Mouse (Mus musculus) layer of hippocampus, adult 2 months (tissue): ENCODE measurements at regions not wholly inside any gene's neighbourhood (a gene's known extent, or its start where the extent isn't known, plus 50 kb on each side); places are given as distances from the start of the nearest gene placed in this dataset.

ENCODE experiments used
- DNase-seq, 2 experiments: peaks; one replicate each; pipeline ENCODE4 v3.0.0; 2022; ENCODE audit warnings: low spot score in 2 of 2
- H3K27ac ChIP-seq: fragments of 200-600 bp; 2 replicates; pipeline ENCODE4 v1.8.1; 2022
- H3K4me3 ChIP-seq: fragments of 200-600 bp; 2 replicates; pipeline ENCODE4 v1.8.1; 2022; ENCODE audit warnings: mild to moderate bottlenecking
- CTCF ChIP-seq: fragments of 200-600 bp; conservative IDR thresholded peaks from 2 replicates; pipeline ENCODE4 v1.8.1; 2022; ENCODE audit warnings: antibody characterized with exemption, mild to moderate bottlenecking, moderate library complexity

DNA sequence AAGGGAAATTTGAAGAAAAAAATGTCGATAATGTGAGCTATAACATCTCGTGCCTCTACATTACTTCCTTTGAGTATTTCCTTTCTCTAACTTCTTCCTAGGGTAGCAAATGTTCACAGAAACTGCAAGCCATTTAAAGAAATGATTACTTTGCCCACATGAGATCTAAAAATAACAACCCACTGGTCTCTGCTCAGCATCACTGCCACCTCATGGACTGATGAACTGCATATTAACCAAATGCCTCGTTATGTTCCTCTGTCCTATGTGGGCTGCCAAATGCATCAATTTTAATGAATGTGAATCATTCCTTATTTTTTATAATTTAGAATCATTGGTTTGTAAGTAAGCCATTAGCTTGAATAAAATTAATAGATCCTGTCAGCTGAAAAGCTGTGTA is 590.0 kb upstream of the Nr3c2 start:
- 0 out of 2 replicates have a peak, but pooled peaks have one; percentile 19 for TF ChIP-seq CTCF
- Histone ChIP-seq H3K4me3 (no peak overlapping the region), H3K27ac (no peak overlapping the region)
- peak in 1 of 2 experiments; percentile 7 for DNase-seq

- DNase-seq: no peak
- Histone ChIP-seq H3K27ac (no peak overlapping the region), H3K4me3 (no peak overlapping the region)
- TF ChIP-seq CTCF: peak; percentile 56
These were observed 570.7 kb upstream of the Nr3c2 start for GRCm38 (mm10) chr8:76328540-76328939.

DNA sequence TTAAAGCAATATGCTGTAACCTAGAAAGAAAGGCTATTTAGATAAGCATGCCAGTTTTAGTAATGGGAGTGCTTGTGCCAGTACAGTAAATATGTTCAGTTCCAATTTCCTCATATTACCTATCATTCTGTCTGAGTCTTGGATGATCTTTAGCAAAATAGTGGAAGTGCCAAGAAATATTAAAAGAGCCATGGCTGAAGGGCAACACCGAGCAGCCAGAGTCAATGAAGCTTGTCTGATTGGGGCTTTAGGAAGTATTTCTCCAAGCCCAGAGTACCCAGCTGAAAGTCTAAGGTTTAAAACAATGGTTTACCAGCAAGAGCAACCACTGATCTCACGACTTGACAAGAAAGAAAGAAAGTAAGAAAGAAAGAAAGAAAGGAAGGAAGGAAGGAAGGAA is 556.2 kb upstream of the Nr3c2 start:
- peak overlapping the region; percentile 61; the same call in 1 of the 2 replicates for H3K27ac ChIP-seq
- TF ChIP-seq CTCF: no peak
- no peak overlapping the region for H3K4me3 ChIP-seq
- DNase-seq: no peak

- H3K4me3 ChIP-seq: no peak overlapping the region
- TF ChIP-seq CTCF: no peak
- peak overlapping the region; percentile 74 for H3K27ac ChIP-seq
- DNase-seq: peak; percentile 50 to 59
These were observed 553.1 kb upstream of the Nr3c2 start for GRCm38 (mm10) chr8:76346150-76346549.

DNA sequence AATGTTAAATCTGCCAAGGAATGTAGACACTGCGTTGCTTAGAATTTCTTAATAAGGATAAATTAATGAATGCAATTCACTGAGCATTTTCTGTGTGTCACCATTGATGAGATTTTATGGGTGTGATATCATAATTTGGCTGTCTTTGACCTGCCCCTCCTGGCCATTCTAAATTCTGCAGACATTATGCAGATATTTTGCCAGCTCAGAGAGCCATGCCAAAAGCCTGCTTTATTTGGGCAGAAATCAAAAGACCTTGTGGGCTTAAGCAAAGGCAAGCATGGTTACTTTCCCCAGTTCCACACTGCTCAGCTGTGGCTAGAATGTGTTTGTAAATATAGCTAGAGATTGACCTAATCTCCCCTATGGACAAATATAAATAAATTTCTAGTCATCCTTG is 552.4 kb upstream of the Nr3c2 start:
- peak overlapping the region; percentile 74 for H3K27ac ChIP-seq
- no peak overlapping the region for H3K4me3 ChIP-seq
- DNase-seq: no peak
- peak; percentile 40 for TF ChIP-seq CTCF

GRCm38 (mm10) chr8:76374314-76374713 is 524.9 kb upstream of the Nr3c2 start:
- no peak for TF ChIP-seq CTCF
- H3K4me3 ChIP-seq: no peak overlapping the region
- H3K27ac ChIP-seq: no peak overlapping the region
- no peak for DNase-seq

GRCm38 (mm10) chr8:76377711-76378110 is 521.5 kb upstream of the Nr3c2 start:
- Histone ChIP-seq H3K4me3 (no peak overlapping the region), H3K27ac (peak overlapping the region; percentile 80)
- TF ChIP-seq CTCF: no peak
- peak; percentile 47 to 76 for DNase-seq

- Histone ChIP-seq H3K4me3 (no peak overlapping the region), H3K27ac (peak overlapping the region; percentile 84; the same call in 1 of the 2 replicates)
- DNase-seq: no peak
- TF ChIP-seq CTCF: no peak
These were observed 517.6 kb upstream of the Nr3c2 start for GRCm38 (mm10) chr8:76381643-76382042.

DNA sequence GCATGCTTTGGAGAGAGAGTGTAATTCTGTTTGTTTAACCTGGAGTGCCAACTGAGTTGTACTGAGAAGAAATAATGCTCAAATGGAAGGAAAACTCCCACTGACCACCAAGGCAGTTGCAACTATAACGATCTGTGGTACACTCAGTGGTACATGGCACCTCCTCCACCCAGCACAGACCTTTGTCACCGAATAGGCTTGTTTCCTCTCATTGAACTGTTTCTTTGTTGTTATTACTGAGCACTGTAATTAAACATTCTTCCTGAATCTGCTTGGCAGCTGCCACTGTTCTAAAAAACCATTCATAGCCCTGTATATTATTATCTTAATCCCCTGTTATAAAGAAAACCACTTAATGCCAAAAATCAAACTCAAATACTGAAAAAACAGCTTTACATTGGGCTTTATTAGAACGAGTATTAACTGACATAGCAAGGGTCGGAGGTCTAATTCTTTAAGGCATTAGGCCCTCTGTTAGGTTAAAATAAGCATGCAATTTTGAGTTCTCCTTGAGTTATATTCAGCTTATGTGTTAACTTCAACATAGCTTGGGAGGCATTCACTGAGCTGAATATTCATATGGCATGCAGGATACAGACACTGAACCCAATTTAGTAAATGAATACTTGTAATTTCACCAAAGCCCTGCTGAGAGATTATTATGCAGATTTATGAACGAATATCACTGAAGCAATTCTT is 515.5 kb upstream of the Nr3c2 start:
- no peak for TF ChIP-seq CTCF
- peak overlapping the region; percentile 84 for H3K27ac ChIP-seq

GRCm38 (mm10) chr8:76384282-76384637 is 515.0 kb upstream of the Nr3c2 start:
- peak in 1 of 2 experiments; percentile 35 for DNase-seq
- Histone ChIP-seq H3K27ac (peak overlapping the region; percentile 84), H3K4me3 (no peak overlapping the region)
- TF ChIP-seq CTCF: no peak

More for the DNA sequence above, 515.5 kb upstream of the Nr3c2 start:
- H3K4me3 ChIP-seq: no peak overlapping the region
- peak in 1 of 2 experiments; percentile 23 for DNase-seq

GRCm38 (mm10) chr8:76392004-76392403 is 507.2 kb upstream of the Nr3c2 start:
- TF ChIP-seq CTCF: no peak
- Histone ChIP-seq H3K27ac (no peak overlapping the region), H3K4me3 (no peak overlapping the region)
- DNase-seq: no peak

DNA sequence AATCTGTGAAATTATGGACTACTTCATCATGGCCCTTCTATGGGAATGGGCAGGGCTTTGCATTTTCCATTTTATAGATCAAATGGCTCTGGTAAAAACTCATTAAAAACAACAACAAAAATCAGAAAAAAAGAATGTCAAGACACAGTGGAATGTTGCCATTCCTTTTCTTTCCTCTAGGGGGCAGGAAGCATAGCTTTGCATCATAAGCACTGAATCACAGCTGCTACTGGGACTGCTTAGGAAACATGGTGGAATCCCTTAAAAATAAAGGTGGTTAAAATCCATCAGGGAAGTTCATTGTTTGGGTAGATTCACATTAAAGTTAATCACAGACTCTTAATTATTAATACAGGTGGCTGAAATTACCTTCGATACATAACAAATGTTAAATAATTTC is 476.8 kb upstream of the Nr3c2 start:
- Histone ChIP-seq H3K27ac (no peak overlapping the region), H3K4me3 (no peak overlapping the region)
- peak; percentile 65 for TF ChIP-seq CTCF
- no peak for DNase-seq

- DNase-seq: no peak
- Histone ChIP-seq H3K4me3 (no peak overlapping the region), H3K27ac (no peak overlapping the region)
- no peak for TF ChIP-seq CTCF
These were observed 476.2 kb upstream of the Nr3c2 start for GRCm38 (mm10) chr8:76422861-76423532.

DNA sequence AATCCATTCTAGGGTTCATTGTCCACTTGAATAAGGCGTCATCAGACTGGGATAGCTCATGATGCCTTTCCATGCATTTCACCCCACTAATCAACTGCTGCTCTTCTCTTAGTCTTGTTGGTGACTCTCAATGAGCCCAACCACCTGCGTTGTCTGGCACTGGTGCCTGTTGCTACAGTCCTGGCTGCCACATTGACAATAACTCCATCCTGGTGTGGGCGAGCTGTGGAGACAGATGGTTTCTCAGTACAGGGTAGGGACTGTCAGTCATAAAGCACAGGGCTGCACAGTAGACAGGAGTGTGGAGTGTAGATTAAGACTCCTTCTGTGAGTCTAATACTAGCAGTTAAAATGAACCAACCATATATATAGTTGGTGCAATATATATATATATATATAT is 469.4 kb upstream of the Nr3c2 start:
- peak overlapping the region; percentile 46; the same call in 1 of the 2 replicates for H3K27ac ChIP-seq
- no peak overlapping the region for H3K4me3 ChIP-seq
- DNase-seq: peak; percentile 67 to 82
- no peak for TF ChIP-seq CTCF
